Mouse (Mus musculus) limb, embryonic 13.5 days (tissue): ENCODE measurements around the gene Phka2. TPM values are rescaled to one million over a fixed set of nuclear protein-coding genes. Genes with fewer than 3 reads are reported as not detected.

Source experiments
- ATAC-seq: fragments of 200-750 bp; cut with Nextera tagmentation; 2 replicates; pipeline ENCODE4 v1.8.0; 2017; ENCODE audit warnings: low read depth, moderate number of reproducible peaks, moderate TSS enrichment; ENCODE audit not compliant: low FRiP score
- H3K27ac ChIP-seq: fragments of 300-500 bp; sonication (generic); 2 replicates; pipeline ENCODE4 v1.5.1; 2015; ENCODE audit warnings: inconsistent platforms, mild to moderate bottlenecking, moderate library complexity
- H3K27me3 ChIP-seq: fragments of 300-500 bp; sonication (generic); 2 replicates; pipeline ENCODE4 v1.6.1; 2015; ENCODE audit warnings: mild to moderate bottlenecking, inconsistent platforms
- H3K36me3 ChIP-seq: fragments of 300-500 bp; sonication (generic); 2 replicates; pipeline ENCODE4 v1.6.1; 2015; ENCODE audit warnings: inconsistent platforms, mild to moderate bottlenecking, moderate library complexity
- H3K4me1 ChIP-seq: fragments of 300-500 bp; sonication (generic); 2 replicates; pipeline ENCODE4 v1.6.1; 2015; ENCODE audit warnings: inconsistent platforms
- H3K4me2 ChIP-seq: fragments of 300-500 bp; sonication (generic); replicated peaks from 2 replicates; pipeline ENCODE4 v1.6.1; 2015; ENCODE audit warnings: inconsistent platforms, mild to moderate bottlenecking, moderate library complexity
- H3K4me3 ChIP-seq: fragments of 300-500 bp; sonication (generic); 2 replicates; pipeline ENCODE4 v1.5.1; 2015; ENCODE audit warnings: moderate library complexity, mild to moderate bottlenecking, inconsistent platforms
- H3K9ac ChIP-seq: fragments of 300-500 bp; sonication (generic); 2 replicates; pipeline ENCODE4 v1.6.1; 2015; ENCODE audit warnings: mild to moderate bottlenecking, inconsistent platforms
- H3K9me3 ChIP-seq: fragments of 300-500 bp; sonication (generic); 2 replicates; pipeline ENCODE4 v1.6.1; 2016; ENCODE audit warnings: inconsistent platforms
- WGBS: fragments of 180-500 bp; shearing (Covaris S2); methylation state at CpG from one replicate; pipeline ENCODE4 v1.1.7; 2015; 5-methylcytosine and 5-hydroxymethylcytosine counted together
- polyA plus RNA-seq: library from polyadenylated mRNA; unstranded; fragments of >200 nt; fragmentation: Nextera tagmentation; extraction: Ambion mirVana; gene quantifications from 2 replicates; pipeline ENCODE4 v1.2.1, GENCODE M21; 2015

Phka2 gene
- 20.7 and 23.1 TPM in 2 replicates for polyA plus RNA-seq

DNA sequence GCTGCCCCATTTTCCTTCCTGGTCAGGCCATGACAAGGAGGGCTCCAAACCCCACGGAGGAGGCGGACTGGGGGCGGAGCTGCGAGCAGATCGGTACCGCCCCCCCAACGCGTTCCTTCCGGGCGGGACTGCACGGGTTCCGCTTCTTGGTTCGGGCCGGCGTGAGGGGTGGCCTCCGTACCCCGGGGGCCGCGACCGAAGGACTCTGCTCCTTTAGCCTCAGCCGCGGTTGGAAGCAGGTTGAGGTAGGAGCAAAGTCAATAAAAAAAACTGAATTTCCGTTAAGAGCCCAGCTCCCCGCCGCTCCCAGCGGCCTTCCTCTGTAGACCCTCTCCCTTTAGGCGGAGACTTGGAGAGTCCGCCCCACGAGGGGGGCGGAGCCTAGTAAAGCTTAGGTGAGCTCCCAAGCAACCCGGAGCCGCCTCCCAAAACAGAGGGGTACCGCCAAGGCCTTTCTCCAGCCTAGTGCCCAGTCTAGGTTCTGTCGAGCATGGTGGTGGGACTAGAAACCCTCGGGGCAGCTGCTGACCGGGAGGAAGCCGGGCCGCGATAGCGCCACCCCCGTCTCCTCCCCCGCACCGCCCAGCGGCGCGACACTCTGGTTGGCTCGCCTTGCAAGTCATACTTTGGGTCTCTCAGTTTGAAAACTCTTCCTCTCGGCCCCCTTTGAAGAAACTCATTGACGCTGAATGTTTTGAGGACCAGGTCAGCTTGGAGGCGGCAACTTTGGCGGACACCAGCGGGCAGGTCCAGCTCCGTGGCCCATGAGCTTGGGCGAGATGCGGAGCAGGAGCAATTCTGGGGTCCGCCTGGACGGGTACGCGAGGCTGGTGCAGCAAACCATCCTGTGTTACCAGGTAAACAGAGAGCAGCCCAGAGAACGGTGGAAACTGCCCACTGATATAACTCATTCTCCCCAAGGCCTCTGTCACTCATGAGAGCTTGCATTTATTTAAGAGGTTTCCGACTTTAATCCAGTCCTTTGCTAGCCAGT, at the start of gene Phka2:
TSS of gene Phka2 (plus strand) at position 119 of the 994 bp plus-strand sequence.
- Histone ChIP-seq H3K4me3 (peak within 1 kb of the TSS; percentile 58), H3K4me1 (peaks cover 9% of the 10 kb centered on the region; the same call in 1 of the 2 replicates), H3K4me2 (peak within 1 kb of the TSS; percentile 67), H3K27me3 (peaks cover 33% of the 10 kb centered on the region; the same call in 1 of the 2 replicates), H3K9me3 (no peaks in the 10 kb centered on the region), H3K27ac (peak within 1 kb of the TSS; percentile 81), H3K36me3 (no peaks in the 10 kb centered on the region), H3K9ac (peak within 1 kb of the TSS; percentile 68)
- peak; percentile 98 for ATAC-seq
- 15% methylated on average over 61 of the region's 61 CpGs for WGBS

DNA sequence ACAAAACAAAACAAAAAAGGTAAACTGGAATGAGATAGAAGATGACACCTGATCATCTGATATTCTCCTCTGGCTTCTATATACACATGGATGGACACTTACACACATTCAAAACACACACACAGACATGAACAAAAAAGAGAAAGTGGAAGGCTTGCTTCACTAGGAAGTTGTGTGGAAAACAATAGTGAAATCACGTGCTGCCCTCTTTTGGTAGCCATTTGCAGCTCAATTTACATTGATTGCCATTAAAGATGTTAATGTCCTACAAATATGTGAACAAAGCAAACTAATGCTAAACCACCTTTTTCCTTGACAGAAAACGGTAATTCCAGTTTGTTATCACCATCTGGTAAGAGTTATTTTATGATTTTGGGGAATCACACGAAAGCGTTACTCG, 46.3 kb upstream of the Phka2 start:
- Histone ChIP-seq H3K27ac (no peak overlapping the region), H3K4me3 (no peak overlapping the region), H3K27me3 (peaks cover 12% of the 10 kb centered on the region; the same call in 1 of the 2 replicates), H3K9ac (no peak overlapping the region), H3K4me2 (no peak overlapping the region), H3K4me1 (no peaks in the 10 kb centered on the region), H3K9me3 (no peaks in the 10 kb centered on the region), H3K36me3 (no peaks in the 10 kb centered on the region)
- no peak for ATAC-seq
- 68% methylated on average over 5 of the region's 5 CpGs for WGBS

- H3K27ac ChIP-seq, result no peak overlapping the region
- no peak overlapping the region for H3K9ac ChIP-seq
- no peak overlapping the region for H3K4me3 ChIP-seq
- no peaks in the 10 kb centered on the region for H3K9me3 ChIP-seq
- no peaks in the 10 kb centered on the region for H3K4me1 ChIP-seq
- H3K27me3 ChIP-seq, result peaks cover 15% of the 10 kb centered on the region
- H3K36me3 ChIP-seq, result no peaks in the 10 kb centered on the region
- WGBS, result 72% methylated on average over 3 of the region's 3 CpGs
- ATAC-seq, result no peak
- H3K4me2 ChIP-seq, result no peak overlapping the region
Measured at GRCm38 (mm10) chrX:160471257-160471786, 30.6 kb upstream of the Phka2 start.

DNA sequence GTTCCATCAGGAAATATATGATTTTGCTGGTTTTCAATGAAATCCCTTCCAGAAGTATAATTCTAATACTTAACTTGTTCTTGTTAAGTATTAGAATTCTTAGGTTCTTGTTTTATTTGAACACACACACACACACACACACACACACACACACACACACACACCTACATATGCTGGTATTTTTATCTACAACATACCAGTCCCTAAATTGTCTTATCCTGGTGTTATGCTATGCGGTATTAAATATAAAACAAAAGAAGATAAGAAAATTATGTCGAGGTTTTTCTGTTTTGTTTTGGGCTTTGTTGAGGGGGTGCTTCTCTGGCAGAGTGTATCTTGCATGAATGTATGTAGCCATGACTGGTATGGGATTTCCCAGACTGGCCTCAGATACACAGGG, 12.2 kb upstream of the Phka2 start:
- Histone ChIP-seq H3K4me3 (no peak overlapping the region), H3K9me3 (no peaks in the 10 kb centered on the region), H3K27me3 (peaks cover 35% of the 10 kb centered on the region; the same call in 1 of the 2 replicates), H3K4me2 (no peak overlapping the region), H3K36me3 (no peaks in the 10 kb centered on the region), H3K27ac (no peak overlapping the region), H3K9ac (no peak overlapping the region), H3K4me1 (no peaks in the 10 kb centered on the region)
- 81% methylated on average over 2 of the region's 2 CpGs for WGBS
- ATAC-seq, result no peak

DNA sequence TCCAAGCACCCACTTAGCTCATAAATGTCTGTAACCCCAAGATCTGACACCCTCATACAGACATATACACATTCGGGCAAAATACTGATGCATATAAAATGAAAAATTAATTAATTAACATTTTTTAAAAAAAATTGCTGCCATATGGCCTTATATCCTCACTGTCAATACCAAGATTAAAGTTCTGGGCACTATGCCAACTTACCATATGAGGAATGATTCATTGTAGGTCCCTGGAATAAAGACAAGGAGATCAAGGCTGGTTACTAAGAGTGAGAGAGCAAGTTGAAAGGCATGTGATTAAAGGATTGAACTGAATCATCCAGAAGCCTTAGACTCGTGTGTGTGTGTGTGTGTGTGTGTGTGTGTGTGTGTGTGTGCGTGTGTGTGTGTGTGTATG, 7.6 kb upstream of the Phka2 start:
- no peaks in the 10 kb centered on the region for H3K4me1 ChIP-seq
- no peak overlapping the region for H3K4me3 ChIP-seq
- no peak for ATAC-seq
- H3K9ac ChIP-seq, result no peak overlapping the region
- peaks cover 27% of the 10 kb centered on the region; the same call in 1 of the 2 replicates for H3K27me3 ChIP-seq
- no peak overlapping the region for H3K4me2 ChIP-seq
- H3K36me3 ChIP-seq, result no peaks in the 10 kb centered on the region
- H3K9me3 ChIP-seq, result no peaks in the 10 kb centered on the region
- 54% methylated on average over 2 of the region's 3 CpGs for WGBS
- no peak overlapping the region for H3K27ac ChIP-seq

DNA sequence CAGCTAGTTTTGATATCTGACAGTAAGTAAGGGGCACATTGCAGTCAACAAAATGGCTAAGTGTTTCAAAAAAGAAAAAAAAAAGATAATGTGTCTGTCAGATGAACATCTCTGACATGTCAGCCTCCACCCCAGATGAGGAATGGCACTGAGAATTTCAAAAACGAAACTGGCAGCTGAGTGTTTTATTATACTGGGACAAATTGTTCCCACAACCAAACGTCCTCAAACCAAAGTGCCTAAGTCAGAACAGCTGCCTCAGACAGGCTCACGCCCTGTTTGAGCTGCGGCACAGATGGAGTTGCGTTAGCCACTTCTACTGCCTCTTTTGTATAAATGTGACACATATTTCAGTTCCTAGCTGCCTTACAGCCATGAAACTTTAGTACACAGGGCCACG, 7.0 kb upstream of the Phka2 start:
- Histone ChIP-seq H3K27ac (no peak overlapping the region), H3K9ac (no peak overlapping the region), H3K4me3 (no peak overlapping the region), H3K36me3 (no peaks in the 10 kb centered on the region), H3K9me3 (no peaks in the 10 kb centered on the region), H3K4me2 (no peak overlapping the region), H3K27me3 (peaks cover 25% of the 10 kb centered on the region; the same call in 1 of the 2 replicates), H3K4me1 (no peaks in the 10 kb centered on the region)
- ATAC-seq, result no peak
- 63% methylated on average over 6 of the region's 6 CpGs for WGBS

- 80% methylated on average over 5 of the region's 5 CpGs for WGBS
- H3K4me3 ChIP-seq, result no peak overlapping the region
- H3K4me2 ChIP-seq, result no peak overlapping the region
- no peaks in the 10 kb centered on the region for H3K4me1 ChIP-seq
- no peak overlapping the region for H3K9ac ChIP-seq
- no peak for ATAC-seq
- H3K9me3 ChIP-seq, result no peaks in the 10 kb centered on the region
- H3K36me3 ChIP-seq, result no peaks in the 10 kb centered on the region
- H3K27ac ChIP-seq, result no peak overlapping the region
- H3K27me3 ChIP-seq, result peaks cover 26% of the 10 kb centered on the region; the same call in 1 of the 2 replicates
Measured at GRCm38 (mm10) chrX:160496473-160496872, 5.5 kb upstream of the Phka2 start.

DNA sequence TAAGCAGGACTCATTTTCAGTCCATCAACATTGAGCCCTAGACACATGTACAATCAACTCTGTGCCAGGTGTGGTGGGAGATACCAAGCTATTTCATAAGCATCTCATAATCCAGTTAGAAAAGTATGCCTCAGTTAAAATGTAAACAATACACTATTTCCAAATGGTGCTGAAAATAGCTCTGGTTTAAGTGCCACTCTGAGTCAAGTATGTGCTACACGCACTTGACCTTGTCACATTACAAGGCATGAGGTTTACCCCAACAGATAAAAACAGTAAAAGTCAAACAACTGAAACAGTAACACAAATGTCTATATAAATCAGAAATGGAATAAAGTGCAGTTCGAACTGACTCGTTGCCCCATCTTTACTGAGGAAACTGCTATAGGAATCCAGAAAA, 871 bp upstream of the Phka2 start:
- H3K4me2 ChIP-seq, result no peak overlapping the region

GRCm38 (mm10) chrX:160501687-160502047, 299 bp upstream of the Phka2 start:
- Histone ChIP-seq H3K4me1 (peaks cover 9% of the 10 kb centered on the region; the same call in 1 of the 2 replicates), H3K9ac (peak overlapping the region; percentile 68), H3K27me3 (peaks cover 32% of the 10 kb centered on the region; the same call in 1 of the 2 replicates), H3K27ac (no peak overlapping the region; the same call in 1 of the 2 replicates), H3K36me3 (no peaks in the 10 kb centered on the region), H3K4me3 (peak overlapping the region; percentile 58), H3K4me2 (peak overlapping the region; percentile 56), H3K9me3 (no peaks in the 10 kb centered on the region)
- WGBS, result 21% methylated on average over 12 of the region's 12 CpGs
- ATAC-seq, result peak; percentile 81

More for the DNA sequence above, 871 bp upstream of the Phka2 start:
- H3K9ac ChIP-seq, result no peak overlapping the region
- no peak overlapping the region for H3K4me3 ChIP-seq
- H3K4me1 ChIP-seq, result peaks cover 9% of the 10 kb centered on the region; the same call in 1 of the 2 replicates
- H3K36me3 ChIP-seq, result no peaks in the 10 kb centered on the region
- H3K27ac ChIP-seq, result no peak overlapping the region
- H3K9me3 ChIP-seq, result no peaks in the 10 kb centered on the region
- no peak for ATAC-seq
- peaks cover 35% of the 10 kb centered on the region; the same call in 1 of the 2 replicates for H3K27me3 ChIP-seq
- WGBS, result 83% methylated on average over 3 of the region's 3 CpGs

GRCm38 (mm10) chrX:160509046-160509445, 7.1 kb downstream of the Phka2 start:
- Histone ChIP-seq H3K9ac (no peak overlapping the region), H3K4me3 (no peak overlapping the region), H3K4me2 (no peak overlapping the region), H3K27ac (no peak overlapping the region), H3K9me3 (no peaks in the 10 kb centered on the region), H3K36me3 (no peaks in the 10 kb centered on the region), H3K4me1 (no peaks in the 10 kb centered on the region), H3K27me3 (peaks cover 30% of the 10 kb centered on the region; the same call in 1 of the 2 replicates)
- 50% methylated on average over 1 of the region's 1 CpGs for WGBS
- no peak for ATAC-seq

DNA sequence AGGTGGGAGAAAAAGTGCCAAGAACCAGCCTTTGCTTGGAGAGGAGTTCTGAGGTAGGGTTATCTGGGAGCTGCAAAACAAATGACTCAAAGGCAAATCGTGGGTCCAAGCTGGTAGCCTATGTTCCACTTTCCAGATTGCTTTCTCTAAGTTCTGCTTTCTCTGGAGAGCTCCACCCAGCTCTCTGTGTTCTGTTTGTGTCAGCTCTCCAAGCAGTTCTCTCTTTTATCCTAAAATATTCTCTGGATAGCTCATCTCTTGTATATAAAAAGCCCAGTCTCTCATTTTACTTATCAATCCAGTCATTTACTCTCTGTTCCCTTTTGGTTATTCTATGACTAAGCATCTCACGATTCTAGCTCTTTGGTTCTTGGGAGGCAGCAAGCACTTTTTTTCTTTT, 8.2 kb downstream of the Phka2 start:
- no peak overlapping the region for H3K4me2 ChIP-seq
- H3K4me1 ChIP-seq, result no peaks in the 10 kb centered on the region
- no peak overlapping the region for H3K27ac ChIP-seq
- H3K4me3 ChIP-seq, result no peak overlapping the region
- H3K9ac ChIP-seq, result no peak overlapping the region
- ATAC-seq, result no peak
- H3K9me3 ChIP-seq, result no peaks in the 10 kb centered on the region
- peaks cover 26% of the 10 kb centered on the region; the same call in 1 of the 2 replicates for H3K27me3 ChIP-seq
- no peaks in the 10 kb centered on the region for H3K36me3 ChIP-seq
- 81% methylated on average over 2 of the region's 2 CpGs for WGBS

- ATAC-seq, result no peak
- no peaks in the 10 kb centered on the region for H3K9me3 ChIP-seq
- no peaks in the 10 kb centered on the region for H3K4me1 ChIP-seq
- H3K36me3 ChIP-seq, result no peaks in the 10 kb centered on the region
- no peak overlapping the region for H3K4me2 ChIP-seq
- H3K27ac ChIP-seq, result no peak overlapping the region
- H3K4me3 ChIP-seq, result no peak overlapping the region
- H3K9ac ChIP-seq, result no peak overlapping the region
- peaks cover 18% of the 10 kb centered on the region; the same call in 1 of the 2 replicates for H3K27me3 ChIP-seq
Measured at GRCm38 (mm10) chrX:160516027-160516426, 14.1 kb downstream of the Phka2 start.
